Mouse (Mus musculus) kidney, adult 18-20 months (tissue): ENCODE measurements around the gene Smad3.

ENCODE experiments used
- DNase-seq: peaks from one replicate; pipeline ENCODE4 v3.0.0; 2021

Smad3 gene

DNA sequence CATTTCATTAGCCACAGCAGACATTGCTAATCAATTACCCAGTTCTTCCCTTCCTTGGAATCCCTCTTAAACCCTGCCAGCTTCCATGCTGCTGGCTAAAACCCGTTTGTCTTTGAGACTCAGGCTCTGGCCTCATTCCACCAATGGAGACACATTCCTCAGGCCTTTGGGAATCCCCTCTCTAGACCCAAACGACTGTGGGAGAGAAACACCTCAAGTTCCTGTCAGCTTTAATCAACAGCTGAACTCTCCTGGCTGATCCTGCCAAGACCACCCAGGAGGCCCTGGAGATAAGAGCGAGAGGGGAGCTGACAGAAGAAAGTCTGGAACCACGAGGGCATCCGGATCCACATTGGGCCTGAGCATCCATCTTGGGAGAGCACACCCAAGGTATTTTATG lies 13.9 kb upstream of the Smad3 start:
- DNase-seq = no peak

GRCm38 (mm10) chr9:63761367-63762094 lies 3.7 kb upstream of the Smad3 start:
- DNase-seq = no peak

DNA sequence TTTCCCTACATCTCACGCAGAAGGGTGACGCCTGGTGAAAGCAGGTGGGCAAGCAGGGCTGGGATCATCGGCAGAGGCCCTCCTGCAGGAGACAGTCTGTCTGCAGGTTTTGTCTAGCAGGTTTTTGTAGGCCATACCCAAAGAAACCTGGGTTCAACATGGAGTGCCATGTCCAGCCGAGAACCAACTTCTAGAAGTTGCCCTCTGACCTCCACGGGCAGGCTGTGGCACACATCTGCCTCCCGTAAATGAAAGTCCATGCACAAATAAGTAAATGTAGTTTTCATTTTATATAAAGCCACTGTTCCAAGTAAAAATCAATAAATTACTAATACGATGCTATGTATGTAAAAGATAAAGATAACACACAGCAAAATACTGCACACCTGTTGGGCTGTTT lies 3.0 kb upstream of the Smad3 start:
- peak; percentile 31 for DNase-seq

- DNase-seq = peak; percentile 75
Measured at GRCm38 (mm10) chr9:63759973-63760722, 2.4 kb upstream of the Smad3 start.

DNA sequence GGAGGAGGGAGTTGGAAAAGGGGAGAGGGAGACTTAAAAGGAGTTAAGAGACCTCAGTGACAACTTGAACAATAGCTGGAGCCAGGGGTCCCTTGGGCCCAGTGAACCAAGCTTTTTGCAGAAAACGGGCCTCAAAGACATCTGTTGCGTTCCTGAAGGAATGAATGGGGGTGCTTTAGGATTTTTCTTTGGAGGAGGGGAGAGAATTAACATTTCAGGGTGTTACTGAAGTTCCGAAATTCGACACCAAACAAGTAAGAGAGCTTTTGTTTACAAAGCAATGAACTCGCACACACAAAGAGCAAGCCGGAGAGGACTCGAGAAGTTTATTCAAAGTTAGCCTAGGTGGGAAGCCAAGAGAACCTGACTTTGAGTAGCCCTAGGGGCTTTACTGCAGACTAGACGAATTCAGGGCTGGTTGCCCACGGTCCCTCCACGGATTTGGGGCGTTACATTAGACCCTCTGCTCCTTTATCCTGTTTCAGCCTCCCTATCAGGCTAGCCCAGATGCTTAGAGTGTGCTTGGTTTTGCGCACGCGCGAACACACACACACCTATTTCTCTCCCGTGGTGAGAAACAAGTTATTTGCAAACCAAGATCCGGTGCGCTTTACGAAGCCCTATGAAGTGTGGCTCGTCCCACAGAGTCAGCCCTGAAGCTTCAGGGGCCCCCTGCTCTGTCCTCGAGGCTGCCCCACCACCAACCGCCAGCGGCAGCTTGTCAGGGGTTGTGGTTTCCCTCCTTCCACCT lies 1.0 kb upstream of the Smad3 start:
- peak; percentile 72 for DNase-seq

DNA sequence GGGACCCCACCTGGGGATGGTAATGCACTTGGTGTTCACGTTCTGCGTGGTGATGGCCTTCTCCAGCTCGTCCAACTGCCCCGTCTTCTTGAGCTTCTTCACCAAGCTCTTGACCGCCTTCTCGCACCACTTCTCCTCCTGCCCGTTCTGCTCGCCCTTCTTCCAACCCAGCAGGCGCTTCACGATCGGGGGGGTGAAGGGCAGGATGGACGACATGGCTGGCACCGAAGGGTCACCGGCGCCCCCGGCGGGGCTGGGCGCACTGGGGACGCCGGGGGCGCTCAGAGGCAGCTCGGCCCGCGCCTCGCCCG lies 377 bp downstream of the Smad3 start:
- DNase-seq = no peak

GRCm38 (mm10) chr9:63756581-63757461 lies 973 bp downstream of the Smad3 start:
- DNase-seq = peak; percentile 49

DNA sequence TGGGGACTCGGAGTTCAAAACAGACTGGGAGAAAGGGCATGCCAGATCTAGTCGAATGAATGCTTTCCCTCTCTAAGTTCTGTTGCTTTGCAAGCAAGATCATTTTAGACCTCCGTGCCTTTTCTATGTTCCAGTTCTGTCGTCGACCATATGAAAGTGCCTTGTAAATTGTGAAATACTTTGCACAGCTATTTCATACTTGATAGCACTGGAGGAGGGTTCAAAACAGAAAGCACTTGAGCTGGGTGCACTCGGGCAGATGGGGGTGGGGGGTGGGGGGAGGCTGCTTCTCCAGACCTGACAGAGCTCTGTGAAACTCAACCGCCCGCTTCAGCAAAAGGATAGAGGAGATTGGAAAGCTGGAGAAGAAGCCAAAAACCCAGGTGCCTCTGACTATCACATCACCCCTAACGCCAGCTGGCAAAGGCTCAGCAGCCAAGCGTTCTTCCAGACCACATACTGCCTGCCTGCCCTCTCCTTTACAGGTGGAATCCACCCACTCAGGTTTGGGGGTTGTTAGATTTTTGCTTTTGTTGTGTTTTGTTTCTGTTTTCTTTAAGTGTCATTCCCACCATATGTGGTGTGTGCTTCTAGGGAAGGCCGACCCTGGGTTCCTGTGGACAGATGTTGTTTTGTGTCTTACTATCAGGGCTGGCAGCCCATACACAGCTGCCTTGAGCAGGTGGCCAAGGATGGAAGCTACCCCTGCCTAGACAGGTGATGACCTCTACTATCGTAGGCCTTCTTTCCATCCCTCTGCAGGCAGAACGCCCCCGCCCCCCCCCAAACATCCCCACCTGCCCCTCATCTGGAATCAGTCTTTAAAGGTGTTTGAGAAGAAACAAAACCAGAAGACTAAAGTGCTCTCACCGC lies 1.9 kb downstream of the Smad3 start:
- peak; percentile 30 for DNase-seq

DNA sequence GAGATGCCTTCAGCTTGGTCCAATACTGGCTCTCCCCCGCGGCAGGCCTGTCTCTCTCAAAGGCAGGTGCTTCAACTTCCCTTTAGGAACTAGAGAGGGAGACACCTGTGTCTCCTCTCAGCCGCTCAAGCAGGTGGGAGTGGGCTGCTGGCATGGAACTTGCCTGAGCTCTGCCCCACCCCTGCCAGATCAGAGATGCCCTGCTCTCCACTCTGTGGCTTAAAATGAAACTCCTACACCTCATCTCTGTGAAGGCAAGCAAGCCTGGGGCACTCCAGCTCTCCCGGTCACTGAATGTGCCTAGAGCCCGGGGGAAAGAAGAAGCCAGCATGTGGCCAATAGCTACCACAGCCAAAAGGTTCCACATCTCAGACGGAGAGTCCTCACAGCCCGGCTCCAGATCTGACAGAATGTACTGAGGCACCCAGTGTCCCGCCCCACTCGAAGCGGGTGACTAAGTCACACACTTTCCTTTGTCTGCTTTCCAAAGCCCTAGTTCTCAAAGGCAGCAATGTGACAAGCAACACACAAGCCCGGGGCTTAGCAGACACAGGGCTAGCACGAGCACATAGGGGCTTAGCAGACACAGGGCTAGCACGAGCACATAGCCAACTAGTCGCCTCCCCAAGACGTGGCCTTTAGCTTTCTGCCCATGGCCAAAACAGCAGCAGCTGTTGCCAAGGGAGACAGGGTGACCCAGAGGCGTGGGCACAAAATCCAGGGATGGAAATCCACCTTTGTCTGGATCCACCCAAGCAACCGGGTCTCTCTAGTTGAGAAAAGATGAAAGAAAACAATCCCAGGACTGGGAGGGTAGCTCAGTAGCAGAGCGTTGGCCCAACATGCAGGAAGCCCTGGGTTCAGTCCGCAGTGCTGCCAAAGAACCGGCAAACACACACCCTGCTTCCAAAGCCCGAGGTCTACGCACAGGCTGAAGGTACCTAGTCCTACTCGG lies 3.0 kb downstream of the Smad3 start:
- DNase-seq = peak; percentile 49

DNA sequence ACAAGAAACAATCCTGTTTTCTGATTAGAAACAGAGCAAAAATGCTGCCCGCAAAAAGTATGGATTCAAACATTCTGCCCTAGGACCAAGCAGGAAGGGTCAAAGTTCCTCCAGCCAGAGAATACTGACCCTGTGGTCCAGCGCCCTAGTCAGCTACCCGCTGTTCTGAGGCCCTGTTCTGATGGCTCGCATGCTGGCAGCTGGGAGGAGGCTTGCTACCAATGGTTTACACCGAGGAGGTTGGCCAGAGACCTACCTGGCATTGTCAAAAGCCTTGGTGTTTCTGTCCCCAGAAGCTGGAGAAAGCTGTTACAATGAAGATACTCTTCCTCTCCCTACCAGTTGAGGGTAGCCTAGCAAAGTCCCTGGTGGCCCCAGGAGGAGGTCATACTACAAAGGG lies 3.8 kb downstream of the Smad3 start:
- DNase-seq = peak; percentile 50

DNA sequence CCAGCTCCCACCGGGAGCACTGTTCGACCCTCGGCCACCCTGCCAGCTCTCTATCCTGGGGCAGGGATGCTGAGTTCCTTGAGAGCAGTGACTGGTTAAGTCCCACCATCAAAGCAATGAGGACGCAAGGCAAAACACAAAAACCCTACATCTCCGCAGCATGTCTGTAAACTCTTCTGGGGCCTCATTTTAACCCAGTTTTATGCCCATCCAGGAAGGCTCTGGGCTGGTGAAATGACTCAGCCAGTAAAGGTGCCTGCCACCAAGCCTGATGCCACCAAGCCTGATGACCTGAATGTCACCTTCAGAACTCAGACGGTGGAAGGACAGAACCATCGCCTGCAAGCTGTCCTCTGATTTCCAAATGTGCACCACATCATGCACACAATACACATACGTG lies 4.4 kb downstream of the Smad3 start:
- peak; percentile 2 for DNase-seq

DNA sequence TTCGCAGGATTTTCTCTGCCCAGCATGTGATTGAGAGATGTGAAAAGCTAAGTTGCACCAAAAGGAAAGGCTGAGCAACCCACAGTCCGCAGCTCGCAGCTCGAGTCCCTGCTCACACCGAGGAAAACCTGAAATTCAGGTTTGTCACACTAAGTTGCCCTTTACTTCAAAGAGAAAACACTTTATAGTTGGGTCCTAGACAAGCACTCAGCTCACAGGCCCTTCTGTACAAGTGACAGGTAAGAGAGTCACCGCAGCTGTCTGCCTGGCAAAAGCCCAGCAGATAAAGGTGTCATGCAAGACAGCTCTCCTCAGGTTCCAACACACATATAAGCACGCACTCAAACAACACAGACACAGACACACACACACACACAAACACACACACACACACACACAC lies 5.2 kb downstream of the Smad3 start:
- DNase-seq = peak; percentile 2

GRCm38 (mm10) chr9:63751325-63751724 lies 6.5 kb downstream of the Smad3 start:
- no peak for DNase-seq

- no peak for DNase-seq
Measured at GRCm38 (mm10) chr9:63750360-63750974, 7.3 kb downstream of the Smad3 start.

DNA sequence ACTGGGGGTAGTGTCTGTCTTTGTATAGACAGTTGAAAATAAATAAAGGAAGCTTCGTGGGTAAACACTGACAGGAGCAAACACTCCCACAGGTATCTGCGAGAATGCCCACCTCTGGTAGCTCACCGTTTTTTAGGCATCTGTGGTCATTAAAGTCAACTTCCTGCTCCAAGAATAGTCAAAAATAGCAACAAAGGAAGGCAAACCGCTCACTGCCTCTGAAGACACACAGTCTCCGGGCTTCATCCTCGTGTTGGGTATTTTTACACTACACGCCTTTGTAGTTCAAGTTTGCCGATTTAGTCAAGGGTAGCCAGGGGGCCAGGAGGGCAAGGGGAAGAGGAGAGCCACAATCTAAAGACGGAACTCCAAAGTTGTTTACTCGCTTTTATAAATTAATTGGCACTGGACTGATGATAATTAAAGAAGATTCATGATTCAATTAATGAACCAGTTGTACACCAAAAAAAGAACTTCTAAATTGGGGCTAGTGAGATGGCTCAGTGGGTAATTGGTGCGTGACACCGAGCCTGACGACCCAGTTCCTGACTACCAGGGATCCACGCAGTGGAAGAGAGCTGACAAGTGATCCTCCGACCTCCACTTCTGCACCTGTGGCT lies 8.4 kb downstream of the Smad3 start:
- DNase-seq = no peak

- DNase-seq = no peak
Measured at GRCm38 (mm10) chr9:63747645-63748295, 10.0 kb downstream of the Smad3 start.

- DNase-seq = no peak
Measured at GRCm38 (mm10) chr9:63746980-63747379, 10.8 kb downstream of the Smad3 start.

- peak; percentile 68 for DNase-seq
Measured at GRCm38 (mm10) chr9:63745821-63746632, 11.8 kb downstream of the Smad3 start.
